Mouse (Mus musculus) myocyte (in vitro differentiated cells): ENCODE data around the gene Dcun1d2.

ENCODE experiments used
- CEBPB ChIP-seq: IDR thresholded peaks from 2 replicates; pipeline ENCODE4 v1.6.1; 2011; ENCODE audit warnings: mild to moderate bottlenecking, moderate library complexity; ENCODE audit not compliant: poor library complexity, insufficient read depth, severe bottlenecking
- E2F4 ChIP-seq: IDR thresholded peaks from one replicate; pipeline ENCODE4 v1.6.1; 2011; ENCODE audit warnings: mild to moderate bottlenecking, control low read depth, moderate library complexity; ENCODE audit not compliant: insufficient read depth
- MAX ChIP-seq: IDR thresholded peaks from one replicate; pipeline ENCODE4 v1.6.1; 2011; ENCODE audit warnings: low read depth, mild to moderate bottlenecking, control low read depth
- MYOD1 ChIP-seq, 3 experiments: IDR thresholded peaks; one replicate each; pipeline ENCODE4 v1.6.1; 2011; ENCODE audit warnings: control low read depth in 2 of 3, low read depth in 2 of 3, mild to moderate bottlenecking in 2 of 3, moderate library complexity in 1 of 3; ENCODE audit not compliant: insufficient read length in 2 of 3, control insufficient read depth in 1 of 3
- MYOG ChIP-seq, 3 experiments: IDR thresholded peaks; one replicate each; pipeline ENCODE4 v1.6.1; 2011; ENCODE audit warnings: control low read depth in 2 of 3, low read depth in 2 of 3, mild to moderate bottlenecking in 2 of 3; ENCODE audit not compliant: insufficient read length in 2 of 3, control insufficient read depth in 1 of 3, insufficient read depth in 1 of 3
- POLR2A ChIP-seq: IDR thresholded peaks from one replicate; pipeline ENCODE4 v1.6.1; 2011; ENCODE audit warnings: low read depth, mild to moderate bottlenecking, control low read depth, moderate library complexity; ENCODE audit not compliant: insufficient read length
- POLR2AphosphoS2 ChIP-seq: IDR thresholded peaks from one replicate; pipeline ENCODE4 v1.6.1; 2011; ENCODE audit warnings: low read depth, control low read depth; ENCODE audit not compliant: insufficient read length
- REST ChIP-seq: IDR thresholded peaks from one replicate; pipeline ENCODE4 v1.6.1; 2011; ENCODE audit warnings: mild to moderate bottlenecking, control low read depth, moderate library complexity; ENCODE audit not compliant: insufficient read depth, insufficient read length
- TCF12 ChIP-seq: IDR thresholded peaks from one replicate; pipeline ENCODE4 v1.6.1; 2011; ENCODE audit warnings: mild to moderate bottlenecking, control low read depth; ENCODE audit not compliant: poor library complexity, insufficient read depth, severe bottlenecking
- TCF3 ChIP-seq: IDR thresholded peaks from one replicate; pipeline ENCODE4 v1.6.1; 2011; ENCODE audit warnings: low read depth, control low read depth; ENCODE audit not compliant: insufficient read length
- USF1 ChIP-seq: IDR thresholded peaks from one replicate; pipeline ENCODE4 v1.6.1; 2011; ENCODE audit warnings: low read depth, mild to moderate bottlenecking, control low read depth, moderate library complexity

GRCm38 (mm10) chr8:13227184-13227583 is 60.7 kb downstream of the Dcun1d2 start:
- TF ChIP-seq POLR2A (peak; percentile 35), TCF3 (no peak), MAX (no peak), USF1 (peak; percentile 69), MYOG (IDR thresholded peaks at IDR 0.05; ENCODE audit: control insufficient read depth in 1 of 3, insufficient read depth in 1 of 3, insufficient read length in 2 of 3, low read depth in 2 of 3) (no peak), POLR2AphosphoS2 (peak; percentile 28), E2F4 (no peak), MYOD1 (IDR thresholded peaks at IDR 0.05; ENCODE audit: control insufficient read depth in 1 of 3, insufficient read length in 2 of 3, low read depth in 2 of 3) (peak in 1 of 3 experiments; percentile 10), TCF12 (no peak), CEBPB (no peak), REST (no peak)
